Mouse (Mus musculus) thymus, adult 2 months (tissue): ENCODE data around the gene Psmd4.

ENCODE experiments used
- CTCF ChIP-seq: fragments of 200-500 bp; IDR thresholded peaks from 2 replicates; pipeline ENCODE4 v1.5.1; 2012; ENCODE audit warnings: mild to moderate bottlenecking, control low read depth, low read length, moderate library complexity, borderline replicate concordance; ENCODE audit not compliant: control insufficient read depth, poor library complexity, insufficient read depth; ENCODE audit errors: extremely low read depth
- POLR2A ChIP-seq: fragments of 200-500 bp; IDR thresholded peaks from 2 replicates; pipeline ENCODE4 v1.6.1; 2012; ENCODE audit warnings: mild to moderate bottlenecking, low read length, control low read depth, moderate library complexity; ENCODE audit not compliant: control insufficient read depth, poor library complexity, insufficient read depth; ENCODE audit errors: extremely low read depth

DNA sequence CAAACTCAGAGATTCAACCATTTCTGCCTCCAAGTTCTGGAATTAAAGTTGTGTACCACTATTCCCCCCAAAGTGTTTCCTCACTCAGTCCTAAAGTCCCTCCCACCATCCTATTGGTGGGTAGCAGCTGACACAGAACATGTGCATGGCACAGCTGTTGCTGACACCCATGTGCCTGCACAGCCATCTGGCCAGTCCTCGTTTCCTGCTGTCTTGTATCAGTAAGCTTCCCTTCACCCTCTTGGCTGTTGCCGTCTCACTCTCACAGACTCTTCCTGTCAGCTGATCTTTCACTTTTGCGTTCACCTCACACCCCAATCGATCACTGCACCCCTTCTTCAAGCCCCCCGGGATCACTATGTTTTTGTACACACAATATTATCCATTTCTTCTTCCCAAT lies 14.7 kb downstream of the Psmd4 start:
- TF ChIP-seq POLR2A (no peak), CTCF (no peak)
